22 mouse cellular contexts compared by ENCODE assay signal in genomic region chr9:40509479-40509878, GRCm38 (mm10). TPM values are rescaled to one million over a fixed set of nuclear protein-coding genes. Genes with fewer than 3 reads are reported as not detected.
DNase-seq lines count a peak whose midpoint lies in the region; ATAC-seq and TF ChIP-seq lines count a peak whose summit lies in the region.
"Had no signal": no experiment of that assay in that cellular context is flagged by ENCODE, and none has a peak within 500 bp of the region (broad histone marks: within the 10 kb centered on the region; RNA-seq: fewer than 3 reads in every experiment).

No protein-coding gene starts in this region.

- no peaks in the 10 kb centered on the region for H3K9me3 ChIP-seq in forebrain, embryonic 15.5 days
- H3K9me3 ChIP-seq in forebrain, embryonic 12.5 days = no peaks in the 10 kb centered on the region
- H3K9me3 ChIP-seq in midbrain, postnatal 0 days (ENCODE audit: low read length) = no peaks in the 10 kb centered on the region
- no peaks in the 10 kb centered on the region for H3K9me3 ChIP-seq in midbrain, embryonic 16.5 days (replicated peaks; ENCODE audit: control insufficient read depth, low read length, poor library complexity, severe bottlenecking)
- H3K9me3 ChIP-seq in limb, embryonic 10.5 days (replicated peaks) = no peaks in the 10 kb centered on the region
- H3K9me3 ChIP-seq: embryonic facial prominence, embryonic 13.5 days; heart, embryonic 12.5 days had no signal

- TF ChIP-seq CTCF in midbrain, postnatal 0 days (IDR thresholded peaks at IDR 0.05) = no peak

- H3K27ac ChIP-seq in forebrain, embryonic 15.5 days (replicated peaks) = no peak overlapping the region
- H3K27ac ChIP-seq in forebrain, embryonic 12.5 days = no peak overlapping the region
- H3K27ac ChIP-seq in midbrain, postnatal 0 days (ENCODE audit: low read depth, low read length) = no peak overlapping the region
- no peak overlapping the region for H3K27ac ChIP-seq in midbrain, embryonic 16.5 days (ENCODE audit: low read length)
- no peak overlapping the region for H3K27ac ChIP-seq in limb, embryonic 10.5 days
- H3K27ac ChIP-seq: embryonic facial prominence, embryonic 13.5 days; kidney, postnatal 0 days had no signal

- no peak overlapping the region for H3K4me3 ChIP-seq in forebrain, embryonic 15.5 days
- H3K4me3 ChIP-seq in forebrain, embryonic 12.5 days (replicated peaks) = no peak overlapping the region
- no peak overlapping the region for H3K4me3 ChIP-seq in midbrain, postnatal 0 days (ENCODE audit: low read depth, low read length)
- no peak overlapping the region for H3K4me3 ChIP-seq in midbrain, embryonic 16.5 days (ENCODE audit: low read depth, low read length)
- no peak overlapping the region for H3K4me3 ChIP-seq in limb, embryonic 10.5 days
- H3K4me3 ChIP-seq: embryonic facial prominence, embryonic 13.5 days; heart, embryonic 12.5 days had no signal

- H3K27me3 ChIP-seq in forebrain, embryonic 15.5 days = no peaks in the 10 kb centered on the region
- no peaks in the 10 kb centered on the region for H3K27me3 ChIP-seq in forebrain, embryonic 12.5 days
- no peaks in the 10 kb centered on the region for H3K27me3 ChIP-seq in midbrain, postnatal 0 days (ENCODE audit: insufficient read depth, low read length)
- no peaks in the 10 kb centered on the region for H3K27me3 ChIP-seq in midbrain, embryonic 16.5 days (ENCODE audit: control insufficient read depth, insufficient read depth, low read depth, low read length)
- H3K27me3 ChIP-seq in limb, embryonic 10.5 days (ENCODE audit: low read depth, poor library complexity, severe bottlenecking) = no peaks in the 10 kb centered on the region
- H3K27me3 ChIP-seq: CH12.LX; embryonic facial prominence, embryonic 13.5 days; heart, embryonic 12.5 days; Patski had no signal

- ATAC-seq in forebrain, embryonic 15.5 days (replicated peaks) = 0 out of 2 replicates have a peak, but pooled peaks have one; percentile 35
- no peak for ATAC-seq in forebrain, embryonic 12.5 days (ENCODE audit: low FRiP score)
- ATAC-seq in midbrain, postnatal 0 days (ENCODE audit: low FRiP score) = no peak
- ATAC-seq in midbrain, embryonic 16.5 days = no peak
- no peak for ATAC-seq in CD4-positive, CD25-positive, alpha-beta regulatory T cell, adult 4 months
- ATAC-seq: inflammation-experienced regulatory T-cells, adult 6 months; Patski had no signal

- peak; percentile 56 for DNase-seq in midbrain, postnatal 0 days (ENCODE audit: low spot score)
- peak; percentile 67 for DNase-seq in cerebellum, adult 9-11 months
- no peak for DNase-seq in embryo, embryonic 10.5 days (ENCODE audit: low spot score)
- DNase-seq in limb, embryonic 10.5 days (ENCODE audit: low spot score) = no peak
- DNase-seq: adrenal gland, adult 2 months; heart, postnatal 10 days; kidney, adult 18-20 months; layer of hippocampus, adult 9-11 months; lung, postnatal 4 days; midbrain, embryonic 14.5 days; thymus, postnatal 4 days had no signal

- no peaks in the 10 kb centered on the region for H3K4me1 ChIP-seq in forebrain, embryonic 15.5 days
- H3K4me1 ChIP-seq in forebrain, embryonic 12.5 days = no peaks in the 10 kb centered on the region
- no peaks in the 10 kb centered on the region for H3K4me1 ChIP-seq in midbrain, postnatal 0 days (ENCODE audit: insufficient read depth, low read length)
- H3K4me1 ChIP-seq in midbrain, embryonic 16.5 days (ENCODE audit: control insufficient read depth, insufficient read depth, low read length) = no peaks in the 10 kb centered on the region
- 0 out of 2 replicates have a peak, but pooled peaks cover 4% of the 10 kb centered on the region for H3K4me1 ChIP-seq in limb, embryonic 10.5 days
- H3K4me1 ChIP-seq: embryonic facial prominence, embryonic 13.5 days; heart, embryonic 12.5 days had no signal

- no peak overlapping the region for H3K4me2 ChIP-seq in forebrain, embryonic 15.5 days (replicated peaks)
- no peak overlapping the region for H3K4me2 ChIP-seq in forebrain, embryonic 12.5 days
- H3K4me2 ChIP-seq in midbrain, postnatal 0 days (ENCODE audit: low read depth, low read length, poor library complexity, severe bottlenecking) = no peak overlapping the region
- H3K4me2 ChIP-seq in midbrain, embryonic 16.5 days (ENCODE audit: low read length) = no peak overlapping the region
- H3K4me2 ChIP-seq: embryonic facial prominence, embryonic 13.5 days; heart, embryonic 12.5 days had no signal

- H3K36me3 ChIP-seq in forebrain, embryonic 15.5 days = no peaks in the 10 kb centered on the region
- no peaks in the 10 kb centered on the region for H3K36me3 ChIP-seq in forebrain, embryonic 12.5 days (replicated peaks)
- no peaks in the 10 kb centered on the region for H3K36me3 ChIP-seq in midbrain, postnatal 0 days (ENCODE audit: insufficient read depth, low read length)
- H3K36me3 ChIP-seq in midbrain, embryonic 16.5 days (ENCODE audit: control insufficient read depth, insufficient read depth, low read length) = no peaks in the 10 kb centered on the region
- no peaks in the 10 kb centered on the region for H3K36me3 ChIP-seq in limb, embryonic 10.5 days
- H3K36me3 ChIP-seq: embryonic facial prominence, embryonic 13.5 days; G1E; heart, embryonic 12.5 days had no signal

- WGBS in forebrain, embryonic 15.5 days = 63% methylated on average over 6 of the region's 6 CpGs
- whole genome bisulfite sequencing in forebrain, embryonic 12.5 days = 87% methylated on average over 6 of the region's 6 CpGs
- 78% methylated on average over 6 of the region's 6 CpGs for WGBS in midbrain, postnatal 0 days
- WGBS in midbrain, embryonic 16.5 days = 84% methylated on average over 6 of the region's 6 CpGs
- 81% methylated on average over 6 of the region's 6 CpGs for WGBS in limb, embryonic 10.5 days

- no peak overlapping the region for H3K9ac ChIP-seq in forebrain, embryonic 15.5 days (replicated peaks)
- no peak overlapping the region for H3K9ac ChIP-seq in forebrain, embryonic 12.5 days
- no peak overlapping the region for H3K9ac ChIP-seq in midbrain, postnatal 0 days (replicated peaks; ENCODE audit: low read length, poor library complexity, severe bottlenecking)
- no peak overlapping the region for H3K9ac ChIP-seq in midbrain, embryonic 16.5 days (ENCODE audit: low read depth, low read length)
- H3K9ac ChIP-seq: embryonic facial prominence, embryonic 13.5 days; heart, embryonic 12.5 days had no signal

RNA-seq across cellular contexts. Expression of gene Gramd1b, which starts 21.7 kb away (rescaled TPM):
- 18.2 and 19.6 TPM in 2 replicates for polyA plus RNA-seq in forebrain, embryonic 15.5 days (2015; fragmentation: Nextera tagmentation; extraction: Ambion mirVana)
- polyA plus RNA-seq in forebrain, embryonic 12.5 days (2016; fragmentation: Nextera tagmentation; extraction: Ambion mirVana) = 3.4 and 4.6 TPM in 2 replicates
- 48.3 and 51.8 TPM in 2 replicates for total RNA-seq in midbrain, postnatal 0 days (2014; rRNA removed)
- 13.2 and 19.1 TPM in 2 replicates for polyA plus RNA-seq in midbrain, postnatal 0 days (2015; fragmentation: Nextera tagmentation; extraction: Ambion mirVana)
- 16.7 and 20.3 TPM in 2 replicates for polyA plus RNA-seq in midbrain, embryonic 16.5 days (2015; fragmentation: Nextera tagmentation; extraction: Ambion mirVana)
- 2.0 and 2.7 TPM in 2 replicates for polyA plus RNA-seq in limb, embryonic 10.5 days (2016; fragmentation: Nextera tagmentation; extraction: Ambion mirVana)
- 10 to 100 TPM; 57.6 to 69.2 TPM for polyA plus RNA-seq in CD4-positive, CD25-positive, alpha-beta regulatory T cell, adult 4 months (2017; shearing (Covaris generic))
- polyA plus RNA-seq: G1E had no signal

Comparison
In these comparisons a context has a peak if more than half of its experiments do, and no peak if none do; other contexts are left out.
1. DNase-seq: peak in midbrain, postnatal 0 days (single experiment) and cerebellum, adult 9-11 months (single experiment); none in embryo, embryonic 10.5 days (single experiment) and limb, embryonic 10.5 days (single experiment).